In the genomic region with DNA sequence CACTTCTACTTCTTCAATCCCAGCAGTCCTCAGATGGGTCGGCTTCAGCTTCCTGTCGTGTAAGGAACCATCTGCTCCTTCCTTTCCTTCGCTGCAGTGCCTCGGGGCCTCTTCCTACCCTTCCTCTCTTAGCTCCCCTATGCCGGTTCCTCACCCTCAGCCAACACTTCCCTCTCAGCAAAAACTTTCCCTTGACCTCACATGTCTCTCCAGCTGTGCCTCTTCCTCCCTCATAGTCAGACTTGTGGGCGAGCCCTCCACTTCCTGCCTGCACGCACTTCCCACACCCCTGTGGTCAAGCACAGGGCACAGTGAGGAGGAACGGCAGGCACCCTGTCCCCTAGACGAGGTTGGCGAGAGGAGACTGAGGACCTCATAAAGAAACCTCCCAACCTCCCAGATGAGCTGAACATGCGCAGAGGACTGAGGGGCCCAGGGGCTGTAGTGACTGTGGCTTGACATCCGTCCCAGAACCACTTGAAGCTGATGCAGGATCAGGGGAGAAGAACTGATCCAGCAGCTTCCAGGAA, we compare ENCODE assay signal across 8 mouse cellular contexts. TPM values are rescaled to one million over a fixed set of nuclear protein-coding genes. Genes with fewer than 3 reads are reported as not detected.
DNase-seq lines count a peak whose midpoint lies in the region; ATAC-seq and TF ChIP-seq lines count a peak whose summit lies in the region.

No protein-coding gene starts in this region.

- H3K4me1 ChIP-seq in forebrain, embryonic 15.5 days, result peaks cover 4% of the 10 kb centered on the region; the same call in 1 of the 2 replicates
- no peaks in the 10 kb centered on the region for H3K4me1 ChIP-seq in forebrain, postnatal 0 days (ENCODE audit: insufficient read depth)
- H3K4me1 ChIP-seq in midbrain, embryonic 11.5 days (ENCODE audit: control insufficient read depth, insufficient read depth, low read length), result no peaks in the 10 kb centered on the region; the same call in 1 of the 2 replicates
- H3K4me1 ChIP-seq in forebrain, embryonic 11.5 days (replicated peaks; ENCODE audit: control insufficient read depth, insufficient read depth, low read length), result no peaks in the 10 kb centered on the region; the same call in 1 of the 2 replicates

- no peaks in the 10 kb centered on the region for H3K36me3 ChIP-seq in forebrain, embryonic 15.5 days
- no peaks in the 10 kb centered on the region for H3K36me3 ChIP-seq in forebrain, postnatal 0 days (ENCODE audit: insufficient read depth)
- H3K36me3 ChIP-seq in midbrain, embryonic 11.5 days (ENCODE audit: control insufficient read depth, insufficient read depth, low read length), result no peaks in the 10 kb centered on the region
- H3K36me3 ChIP-seq in forebrain, embryonic 11.5 days (ENCODE audit: control insufficient read depth, insufficient read depth, low read length), result no peaks in the 10 kb centered on the region

- 75% methylated on average over 12 of the region's 12 CpGs for WGBS in forebrain, embryonic 15.5 days
- 76% methylated on average over 12 of the region's 12 CpGs for WGBS in forebrain, postnatal 0 days
- WGBS in midbrain, embryonic 11.5 days, result 72% methylated on average over 12 of the region's 12 CpGs
- 70% methylated on average over 12 of the region's 12 CpGs for WGBS in forebrain, embryonic 11.5 days

- H3K4me2 ChIP-seq in forebrain, embryonic 15.5 days (replicated peaks), result no peak overlapping the region
- no peak overlapping the region for H3K4me2 ChIP-seq in forebrain, postnatal 0 days (ENCODE audit: low read depth)
- H3K4me2 ChIP-seq in midbrain, embryonic 11.5 days, result no peak overlapping the region
- H3K4me2 ChIP-seq in forebrain, embryonic 11.5 days (ENCODE audit: low read depth, low read length, severe bottlenecking), result no peak overlapping the region

- H3K27ac ChIP-seq in forebrain, embryonic 15.5 days (replicated peaks), result 0 out of 2 replicates have a peak overlapping the region, but pooled peaks have one; percentile 1
- H3K27ac ChIP-seq in forebrain, postnatal 0 days (ENCODE audit: low read depth, low read length), result no peak overlapping the region
- no peak overlapping the region for H3K27ac ChIP-seq in midbrain, embryonic 11.5 days (ENCODE audit: low read depth, low read length)
- no peak overlapping the region for H3K27ac ChIP-seq in forebrain, embryonic 11.5 days (ENCODE audit: low read depth, low read length)

- H3K4me3 ChIP-seq in forebrain, embryonic 15.5 days, result no peak overlapping the region
- no peak overlapping the region for H3K4me3 ChIP-seq in forebrain, postnatal 0 days (ENCODE audit: low read depth, low read length)
- no peak overlapping the region for H3K4me3 ChIP-seq in midbrain, embryonic 11.5 days (ENCODE audit: low read depth, low read length)
- H3K4me3 ChIP-seq in forebrain, embryonic 11.5 days (ENCODE audit: low read depth, low read length), result no peak overlapping the region

- no peak for TF ChIP-seq CTCF in forebrain, postnatal 0 days (IDR thresholded peaks at IDR 0.05; ENCODE audit: low read depth)

- no peak overlapping the region for H3K9ac ChIP-seq in forebrain, embryonic 15.5 days (replicated peaks)
- no peak overlapping the region for H3K9ac ChIP-seq in forebrain, postnatal 0 days
- H3K9ac ChIP-seq in midbrain, embryonic 11.5 days (ENCODE audit: low read length), result no peak overlapping the region
- no peak overlapping the region for H3K9ac ChIP-seq in forebrain, embryonic 11.5 days (ENCODE audit: low read length)

- H3K9me3 ChIP-seq in forebrain, embryonic 15.5 days, result no peaks in the 10 kb centered on the region
- no peaks in the 10 kb centered on the region for H3K9me3 ChIP-seq in forebrain, postnatal 0 days (ENCODE audit: low read length)
- no peaks in the 10 kb centered on the region for H3K9me3 ChIP-seq in midbrain, embryonic 11.5 days (ENCODE audit: control insufficient read depth, low read length)
- H3K9me3 ChIP-seq in forebrain, embryonic 11.5 days (ENCODE audit: control insufficient read depth, low read length), result no peaks in the 10 kb centered on the region

- DNase-seq in forebrain, postnatal 0 days, result no peak
- peak; percentile 47 to 66 for DNase-seq in kidney, postnatal 4 days
- no peak for DNase-seq in right cerebral cortex, adult 18-20 months
- no peak for DNase-seq in midbrain, embryonic 11.5 days (ENCODE audit: low spot score, missing footprints)
- no peak for DNase-seq in forebrain, embryonic 11.5 days (ENCODE audit: low spot score)

- H3K27me3 ChIP-seq in forebrain, embryonic 15.5 days, result no peaks in the 10 kb centered on the region
- no peaks in the 10 kb centered on the region for H3K27me3 ChIP-seq in forebrain, postnatal 0 days (ENCODE audit: insufficient read depth, low read length)
- no peaks in the 10 kb centered on the region for H3K27me3 ChIP-seq in midbrain, embryonic 11.5 days (ENCODE audit: control insufficient read depth, insufficient read depth, low read length)
- H3K27me3 ChIP-seq in forebrain, embryonic 11.5 days (ENCODE audit: control insufficient read depth, insufficient read depth, low read length), result no peaks in the 10 kb centered on the region

- ATAC-seq in forebrain, embryonic 15.5 days (replicated peaks), result no peak
- no peak; the same call in 1 of the 2 replicates for ATAC-seq in forebrain, postnatal 0 days
- peak; percentile 90 for ATAC-seq in common myeloid progenitor, adult 5-6 weeks (replicated peaks; ENCODE audit: low read depth, poor library complexity, severe bottlenecking)
- peak; percentile 91 for ATAC-seq in monocyte, adult 5-6 weeks (replicated peaks; ENCODE audit: insufficient number of reproducible peaks, low FRiP score, low TSS enrichment, poor library complexity, severe bottlenecking)
- ATAC-seq in midbrain, embryonic 11.5 days (ENCODE audit: low FRiP score), result no peak
- ATAC-seq in forebrain, embryonic 11.5 days (replicated peaks; ENCODE audit: low FRiP score), result no peak

RNA-seq across cellular contexts. Expression of a gene that starts 18.6 kb away (rescaled TPM):
- 7.3 and 7.6 TPM in 2 replicates for polyA plus RNA-seq in forebrain, embryonic 15.5 days (2015; fragmentation: Nextera tagmentation; extraction: Ambion mirVana)
- 47.9 and 52.7 TPM in 2 replicates for total RNA-seq in forebrain, postnatal 0 days (2014; rRNA removed)
- 9.8 and 12.5 TPM in 2 replicates for polyA plus RNA-seq in forebrain, postnatal 0 days (2015; fragmentation: Nextera tagmentation; extraction: Ambion mirVana)
- total RNA-seq in common myeloid progenitor, adult 5-6 weeks (2017), result 0.05 and 0.59 TPM in 2 replicates
- total RNA-seq in monocyte, adult 5-6 weeks (2017), result 0.10 to 0.29 TPM in 2 of 3 replicates, not detected in the other
- polyA plus RNA-seq in midbrain, embryonic 11.5 days (2014; fragmentation: Nextera tagmentation; extraction: Ambion mirVana), result 6.8 and 6.9 TPM in 2 replicates
- polyA plus RNA-seq in forebrain, embryonic 11.5 days (2014; fragmentation: Nextera tagmentation; extraction: Ambion mirVana), result 7.8 and 10.1 TPM in 2 replicates

RNA-seq across cellular contexts. Expression of a gene that starts 23.9 kb away (rescaled TPM):
- polyA plus RNA-seq in forebrain, embryonic 15.5 days (2015; fragmentation: Nextera tagmentation; extraction: Ambion mirVana), result 2.2 and 2.7 TPM in 2 replicates
- 1.2 and 2.3 TPM in 2 replicates for total RNA-seq in forebrain, postnatal 0 days (2014; rRNA removed)
- 3.1 and 3.8 TPM in 2 replicates for polyA plus RNA-seq in forebrain, postnatal 0 days (2015; fragmentation: Nextera tagmentation; extraction: Ambion mirVana)
- not detected in 2 replicates for total RNA-seq in common myeloid progenitor, adult 5-6 weeks (2017)
- 15.7 to 27.7 TPM (median 22.9 TPM) in 3 replicates for total RNA-seq in monocyte, adult 5-6 weeks (2017)
- 1.6 and 2.4 TPM in 2 replicates for polyA plus RNA-seq in midbrain, embryonic 11.5 days (2014; fragmentation: Nextera tagmentation; extraction: Ambion mirVana)
- 1.9 and 3.3 TPM in 2 replicates for polyA plus RNA-seq in forebrain, embryonic 11.5 days (2014; fragmentation: Nextera tagmentation; extraction: Ambion mirVana)

Comparison
In these comparisons a context has a peak if more than half of its experiments do, and no peak if none do; other contexts are left out.
1. ATAC-seq: peak in common myeloid progenitor, adult 5-6 weeks (single experiment) and monocyte, adult 5-6 weeks (single experiment); none in forebrain, embryonic 15.5 days (single experiment), forebrain, postnatal 0 days (single experiment), midbrain, embryonic 11.5 days (single experiment) and forebrain, embryonic 11.5 days (single experiment).
2. DNase-seq: peak in kidney, postnatal 4 days (2 of 2); none in forebrain, postnatal 0 days (single experiment), right cerebral cortex, adult 18-20 months (single experiment), midbrain, embryonic 11.5 days (single experiment) and forebrain, embryonic 11.5 days (single experiment).